Mouse (Mus musculus) C3H10T1/2 (cell line): ENCODE results near the gene Mpp5. TPM values are rescaled to one million over a fixed set of nuclear protein-coding genes. Genes with fewer than 3 reads are reported as not detected.

ENCODE experiments used
- polyA plus RNA-seq, 2 experiments: library from polyadenylated mRNA; unstranded; fragments of >200 nt; fragmentation: generic; extraction: Trizol; gene quantifications; one replicate each; pipeline ENCODE4 v1.2.1; 2012; ENCODE audit warnings: missing spikeins in 2 of 2

Mpp5 gene
- polyA plus RNA-seq, result under 1 TPM; 0.29 to 0.99 TPM

GRCm38 (mm10) chr12:78748557-78749377, at the start of gene Mpp5:
TSS of gene Mpp5 (plus strand) at chr12:78748907.

DNA sequence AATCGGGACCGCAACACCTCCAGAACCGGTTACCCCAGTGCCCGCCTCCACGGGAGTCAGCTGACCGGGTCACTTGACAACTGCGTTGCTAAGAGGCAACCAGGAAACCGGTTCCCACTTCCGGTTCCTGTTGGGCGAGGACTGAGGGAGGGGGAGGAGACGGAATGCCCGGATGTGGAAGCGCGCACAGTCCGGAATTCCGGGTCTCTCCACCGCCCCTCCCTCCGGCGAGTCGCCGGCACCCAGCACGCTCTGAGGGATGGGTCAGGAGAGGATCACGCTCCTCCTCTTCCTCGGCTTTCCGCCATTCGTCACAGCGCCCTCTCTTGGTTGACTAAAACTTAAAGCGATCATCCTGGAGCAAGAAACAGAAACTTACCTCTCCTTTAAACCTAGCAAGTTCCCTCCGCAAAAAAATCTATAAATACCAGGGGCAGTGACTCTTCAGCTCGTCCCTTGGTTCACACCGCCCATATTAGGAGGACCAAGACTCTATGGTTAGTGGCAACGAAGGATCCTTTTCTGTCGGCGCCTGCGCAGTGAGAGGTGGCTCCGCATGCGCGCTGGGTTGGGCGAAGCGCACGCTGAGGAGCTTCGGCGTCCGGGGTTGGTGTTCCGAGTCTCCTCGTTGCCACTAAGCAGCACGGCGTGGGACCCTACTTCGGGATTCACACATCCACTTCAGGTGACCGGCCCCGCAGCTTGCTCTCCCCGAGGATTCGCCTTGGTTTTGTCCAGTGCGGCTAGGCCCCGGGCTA, 113.0 kb downstream of the Mpp5 start, which contains the start of the genes Atp6v1d and Eif2s1:
Atp6v1d (minus strand) TSS at position 143 of the 758 bp plus-strand sequence.
Eif2s1 (plus strand) TSS at position 324 of the 758 bp plus-strand sequence.

Other genes with a start within 250 kb of the Mpp5 start
- not detected for gene Fam71d, start 57.4 kb upstream of the Mpp5 start, polyA plus RNA-seq
- 10 to 100 TPM; 10.2 to 35.4 TPM for gene Atp6v1d, start 112.7 kb downstream of the Mpp5 start, polyA plus RNA-seq
- 10 to 100 TPM in 1 of 2 experiments, 1 to 10 TPM in 1; 5.1 to 18.8 TPM for gene Eif2s1, start 112.9 kb downstream of the Mpp5 start, polyA plus RNA-seq
- under 1 TPM in 1 of 2 experiments, not detected in 1; 0.01 TPM for gene Plek2, start 158.1 kb downstream of the Mpp5 start, polyA plus RNA-seq